Mouse (Mus musculus): Measurements from ENCODE around the gene Mcmbp.

DNA sequence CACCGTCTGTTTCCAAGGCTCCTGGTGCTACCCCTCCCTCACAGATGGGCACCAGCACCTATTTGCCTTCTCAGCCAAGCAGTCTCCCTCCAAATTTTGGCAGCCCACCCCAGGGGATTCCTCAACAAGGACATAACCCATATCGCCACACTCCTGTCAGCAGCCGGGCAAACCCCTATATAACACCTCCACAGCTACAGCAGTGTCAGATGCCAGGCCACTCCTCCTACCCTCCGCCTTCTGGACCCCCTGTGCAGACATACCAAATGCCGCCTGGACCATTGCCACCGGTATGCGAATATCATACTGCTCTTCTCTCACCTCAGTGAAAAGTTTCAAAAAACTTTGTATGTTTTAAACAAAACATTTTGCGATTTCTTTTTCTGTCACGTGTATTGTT is 10.0 kb upstream of the Mcmbp start:
- TF ChIP-seq GATA1 (IDR thresholded peaks at IDR 0.05; ENCODE audit: low read length) (no peak), TAL1 (IDR thresholded peaks at IDR 0.05; ENCODE audit: low read length) (no peak)

All from erythroblast, embryonic 14.5 days (primary cell).